Mouse (Mus musculus): ENCODE measurements around the gene Rbks.

DNA sequence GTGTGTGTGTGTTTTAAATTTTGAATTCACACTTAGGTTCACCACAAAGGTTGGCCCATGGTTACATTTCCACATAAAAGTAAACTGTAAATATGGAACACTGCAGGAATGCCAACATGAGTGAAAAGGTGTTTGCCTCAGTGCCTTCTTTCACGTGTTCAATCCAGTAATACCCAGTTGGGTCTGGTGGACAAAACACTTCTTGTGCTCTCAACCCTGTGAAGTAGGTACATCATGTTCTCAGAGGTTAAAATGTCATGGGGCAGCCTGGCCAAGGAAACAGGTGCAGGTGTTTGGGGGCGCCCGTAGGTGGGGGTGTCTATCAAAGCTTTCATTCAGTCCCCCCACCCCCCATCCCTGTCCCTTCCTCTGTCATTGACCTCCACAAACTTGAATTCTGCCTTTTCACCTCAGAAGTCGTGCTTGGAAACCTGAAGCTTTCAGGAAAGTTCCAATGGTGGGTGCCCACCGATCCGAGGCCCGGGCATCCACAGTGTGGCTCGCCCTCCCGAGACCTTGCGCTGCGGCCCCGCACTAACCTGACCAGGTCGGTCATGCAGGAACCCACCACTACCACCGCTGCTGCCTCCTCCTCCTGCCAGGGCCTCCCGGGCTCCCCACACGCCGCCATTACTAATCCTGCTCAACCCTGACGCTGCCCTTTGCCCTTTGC lies at the start of gene Rbks:
- TF ChIP-seq CTCF (IDR thresholded peaks at IDR 0.05; ENCODE audit: low read depth, low read length) (no peak), EP300 (IDR thresholded peaks at IDR 0.05; ENCODE audit: insufficient read depth, low read depth, low read length) (no peak), POLR2A (IDR thresholded peaks at IDR 0.05; ENCODE audit: insufficient read depth, low read length) (no peak)

Measured in ES-Bruce4 (cell line).